Mouse (Mus musculus) cortical plate, adult 2 months (tissue): ENCODE measurements around the gene Nptx1.

ENCODE experiments used
- CTCF ChIP-seq: fragments of 200-500 bp; IDR thresholded peaks from 2 replicates; pipeline ENCODE4 v1.5.1; 2011; ENCODE audit warnings: mild to moderate bottlenecking, control low read depth, low read length; ENCODE audit not compliant: insufficient read depth; ENCODE audit errors: extremely low read depth
- POLR2A ChIP-seq: fragments of 200-500 bp; IDR thresholded peaks from 2 replicates; pipeline ENCODE4 v1.6.1; 2011; ENCODE audit warnings: mild to moderate bottlenecking, low read length, control low read depth; ENCODE audit not compliant: insufficient read depth; ENCODE audit errors: extremely low read depth

DNA sequence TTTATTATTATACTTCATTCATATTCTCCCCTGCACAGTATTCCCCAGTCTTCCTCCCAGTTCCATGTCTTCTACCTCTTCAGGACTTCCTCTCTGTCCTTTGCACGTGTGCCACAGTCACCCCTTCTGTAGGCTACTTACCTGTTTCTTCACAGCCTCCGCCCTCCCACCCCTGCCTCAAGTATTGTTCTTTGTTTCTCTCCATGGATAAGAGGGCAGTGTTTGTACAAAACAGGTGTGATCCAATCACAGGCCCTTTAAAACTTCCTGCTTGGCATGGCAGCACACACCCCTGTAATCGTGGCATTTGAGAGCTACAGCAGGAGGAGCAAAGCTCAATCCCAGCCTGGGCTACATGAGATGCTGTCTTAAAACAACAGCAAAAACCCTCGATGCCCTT is 54.0 kb downstream of the Nptx1 start:
- TF ChIP-seq CTCF (no peak), POLR2A (no peak)
